Mouse (Mus musculus) kidney, adult 2 months (tissue): Measurements from ENCODE around the gene Tpm3-rs7. TPM values are rescaled to one million over a fixed set of nuclear protein-coding genes. Genes with fewer than 3 reads are reported as not detected.
"Not testable (repeated sequence)": the region's sequence is repeated elsewhere in the genome, so short reads cannot be mapped to it uniquely, and the experiment has no call there.

Experiments
- DNase-seq: peaks from one replicate; pipeline ENCODE4 v3.0.0; 2021
- H3K27ac ChIP-seq: fragments of 200-500 bp; 2 replicates; pipeline ENCODE4 v1.5.1; 2012; ENCODE audit warnings: low read depth, low read length, control low read depth, inconsistent platforms; ENCODE audit not compliant: insufficient read depth
- H3K27me3 ChIP-seq: fragments of 200-500 bp; replicated peaks from 2 replicates; pipeline ENCODE4 v1.6.1; 2012; ENCODE audit warnings: mild to moderate bottlenecking, moderate library complexity, low read length, inconsistent platforms; ENCODE audit not compliant: control insufficient read depth, insufficient read depth
- H3K36me3 ChIP-seq: fragments of 200-500 bp; 2 replicates; pipeline ENCODE4 v1.6.1; 2012; ENCODE audit warnings: mild to moderate bottlenecking, moderate library complexity, low read length, inconsistent platforms; ENCODE audit not compliant: control insufficient read depth, insufficient read depth
- H3K4me1 ChIP-seq: fragments of 200-500 bp; 2 replicates; pipeline ENCODE4 v1.6.1; 2011; ENCODE audit warnings: low read length; ENCODE audit not compliant: control insufficient read depth, insufficient read depth
- H3K4me3 ChIP-seq: fragments of 200-500 bp; 2 replicates; pipeline ENCODE4 v1.5.1; 2011; ENCODE audit warnings: mild to moderate bottlenecking, low read depth, low read length, control low read depth; ENCODE audit not compliant: insufficient read depth
- CTCF ChIP-seq: fragments of 200-500 bp; conservative IDR thresholded peaks from 2 replicates; pipeline ENCODE4 v1.5.1; 2011; ENCODE audit warnings: low read depth, mild to moderate bottlenecking, control low read depth, low read length, moderate library complexity, mixed read lengths; ENCODE audit not compliant: insufficient read depth, insufficient read length
- POLR2A ChIP-seq: fragments of 200-500 bp; IDR thresholded peaks from one replicate; pipeline ENCODE4 v1.6.1; 2011; ENCODE audit warnings: low read depth, low read length, control low read depth
- WGBS: fragments of 180-500 bp; shearing (Covaris S2); methylation state at CpG from one replicate; pipeline ENCODE4 v1.1.7; 2018; 5-methylcytosine and 5-hydroxymethylcytosine counted together
- polyA plus RNA-seq: library from polyadenylated mRNA; depleted of rRNA; stranded (reverse); fragments of >200 nt; gene quantifications from 2 replicates; pipeline ENCODE4 v1.2.3, GENCODE M21; 2012; rRNA removed

The Tpm3-rs7 gene
- polyA plus RNA-seq, result 0.23 and 0.24 TPM in 2 replicates

DNA sequence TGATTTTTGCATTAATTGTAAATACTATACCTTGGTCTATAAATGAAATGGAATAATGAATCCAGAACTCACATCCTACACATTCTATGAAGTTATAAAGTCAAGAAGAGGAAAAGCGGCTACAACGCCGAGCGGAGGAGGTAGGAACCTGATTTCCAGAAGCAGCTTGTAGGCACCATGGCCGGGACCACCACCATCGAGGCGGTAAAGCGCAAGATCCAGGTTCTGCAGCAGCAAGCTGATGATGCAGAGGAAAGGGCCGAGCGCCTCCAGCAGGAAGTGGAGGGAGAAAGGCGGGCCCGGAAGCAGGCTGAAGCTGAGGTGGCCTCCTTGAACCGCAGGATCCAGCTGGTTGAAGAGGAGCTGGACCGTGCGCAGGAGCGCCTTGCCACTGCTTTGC is at the start of gene Tpm3-rs7:
Tpm3-rs7 (plus strand) TSS at position 110 of the 400 bp plus-strand sequence.
- 94% methylated on average over 16 of the region's 16 CpGs for WGBS

DNA sequence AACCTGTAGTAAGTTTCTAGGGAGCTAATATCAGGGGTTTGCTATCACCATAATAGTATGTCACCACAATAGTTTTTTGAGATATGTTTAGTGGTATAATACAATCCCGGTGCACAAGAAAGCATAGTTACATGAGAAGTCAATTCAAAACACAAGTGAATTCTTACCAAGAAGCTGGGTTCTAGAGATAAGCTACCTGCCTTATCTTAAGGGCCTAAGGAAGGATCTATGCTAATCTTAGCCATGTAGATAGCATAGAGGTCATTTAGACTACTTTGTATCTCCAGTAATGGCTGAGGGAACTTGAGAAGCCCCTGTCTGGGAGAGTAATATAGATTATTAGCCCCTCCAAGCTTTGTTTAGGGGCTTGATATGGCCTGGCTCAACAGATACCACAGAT is 2.6 kb downstream of the Tpm3-rs7 start:
- Histone ChIP-seq H3K36me3 (no peaks in the 10 kb centered on the region), H3K4me1 (no peaks in the 10 kb centered on the region), H3K4me3 (no peak overlapping the region), H3K27me3 (no peaks in the 10 kb centered on the region), H3K27ac (no peak overlapping the region)
- DNase-seq, result no peak
- WGBS, result 87% methylated on average over 1 of the region's 1 CpGs
- TF ChIP-seq POLR2A (no peak), CTCF (no peak)

More for the DNA sequence above, at the start of gene Tpm3-rs7:
- H3K36me3 ChIP-seq, H3K27me3 ChIP-seq, H3K27ac ChIP-seq, H3K4me3 ChIP-seq, H3K4me1 ChIP-seq, DNase-seq: not testable (repeated sequence)

- Histone ChIP-seq H3K36me3 (no peaks in the 10 kb centered on the region), H3K27me3 (no peaks in the 10 kb centered on the region), H3K27ac (no peak overlapping the region), H3K4me1 (no peaks in the 10 kb centered on the region), H3K4me3 (no peak overlapping the region)
- WGBS, result 68% methylated on average over 1 of the region's 1 CpGs
- no peak for TF ChIP-seq CTCF
- no peak for TF ChIP-seq POLR2A
- no peak for DNase-seq
These were observed 49.0 kb downstream of the Tpm3-rs7 start for GRCm38 (mm10) chr14:113363361-113363760.
